Mouse (Mus musculus): Measurements from ENCODE around the gene Fam118b. TPM values are rescaled to one million over a fixed set of nuclear protein-coding genes. Genes with fewer than 3 reads are reported as not detected.

Fam118b gene
- total RNA-seq, 2 experiments from 2014 or later: 22.4 to 24.4 TPM

Other genes with a start within 250 kb of the Fam118b start
- gene St3gal4, start 148.5 kb downstream of the Fam118b start, total RNA-seq (2021): 10 to 100 TPM; 28.2 to 29.9 TPM
- 10 to 100 TPM; 15.6 to 17.8 TPM for gene Dcps, start 91.7 kb downstream of the Fam118b start, total RNA-seq (2021)
- 10 to 100 TPM; 59.9 to 62.4 TPM for gene Srpr, start 67.6 kb downstream of the Fam118b start, total RNA-seq (2021)
- 1 to 10 TPM; 1.8 to 2.7 TPM for gene Tirap, start 67.5 kb downstream of the Fam118b start, total RNA-seq (2021)
- gene Foxred1, start 56.8 kb downstream of the Fam118b start, total RNA-seq (2021): 10 to 100 TPM; 36.3 to 37.0 TPM
- 1 to 10 TPM; 7.2 to 7.3 TPM for gene Rpusd4, start 60 bp upstream of the Fam118b start, total RNA-seq (2021)
- 1 to 10 TPM; 9.0 to 9.9 TPM for gene Cdon, start 153.3 kb upstream of the Fam118b start, total RNA-seq (2021)

Measured in left cerebral cortex, postnatal 14 days (tissue).